Mouse (Mus musculus): ENCODE measurements around the gene Gle1. TPM values are rescaled to one million over a fixed set of nuclear protein-coding genes. Genes with fewer than 3 reads are reported as not detected.

Gene Gle1
- polyA plus RNA-seq, 1 experiment from 2014 or later, result 7.9 TPM

GRCm38 (mm10) chr2:29926542-29926941 lies 8.7 kb upstream of the Gle1 start:
- peaks cover 70% of the 10 kb centered on the region for H3K36me3 ChIP-seq (ENCODE audit: inconsistent target)
- WGBS (ENCODE audit: missing documents), result 89% methylated on average over 5 of the region's 5 CpGs
- no peak overlapping the region for H3K27ac ChIP-seq

GRCm38 (mm10) chr2:29930506-29930905 lies 4.7 kb upstream of the Gle1 start:
- Histone ChIP-seq H3K27ac (no peak overlapping the region), H3K79me2 (ENCODE audit: inconsistent target) (no peaks in the 10 kb centered on the region), H3K4me3 (ENCODE audit: inconsistent target) (no peak overlapping the region), H3K36me3 (ENCODE audit: inconsistent target) (peaks cover 34% of the 10 kb centered on the region)
- WGBS (ENCODE audit: missing documents), result 97% methylated on average over 10 of the region's 10 CpGs

More at GRCm38 (mm10) chr2:29926542-29926941, 8.7 kb upstream of the Gle1 start:
- no peak overlapping the region for H3K4me3 ChIP-seq (ENCODE audit: inconsistent target)
- no peaks in the 10 kb centered on the region for H3K79me2 ChIP-seq (ENCODE audit: inconsistent target)

- H3K36me3 ChIP-seq (ENCODE audit: inconsistent target), result peaks cover 28% of the 10 kb centered on the region
- 94% methylated on average over 6 of the region's 6 CpGs for WGBS (ENCODE audit: missing documents)
These were observed 4.0 kb upstream of the Gle1 start for GRCm38 (mm10) chr2:29931194-29931593.

GRCm38 (mm10) chr2:29940073-29940472 lies 4.8 kb downstream of the Gle1 start:
- Histone ChIP-seq H3K36me3 (ENCODE audit: inconsistent target) (peaks cover 39% of the 10 kb centered on the region), H3K4me3 (ENCODE audit: inconsistent target) (no peak overlapping the region), H3K79me2 (ENCODE audit: inconsistent target) (peaks cover 8% of the 10 kb centered on the region; the same call in 1 of the 2 replicates), H3K27ac (no peak overlapping the region)
- WGBS (ENCODE audit: missing documents), result 97% methylated on average over 9 of the region's 9 CpGs

More at GRCm38 (mm10) chr2:29931194-29931593, 4.0 kb upstream of the Gle1 start:
- no peak overlapping the region for H3K4me3 ChIP-seq (ENCODE audit: inconsistent target)
- H3K79me2 ChIP-seq (ENCODE audit: inconsistent target), result peaks cover 7% of the 10 kb centered on the region; the same call in 1 of the 2 replicates
- no peak overlapping the region for H3K27ac ChIP-seq

GRCm38 (mm10) chr2:29940826-29941225 lies 5.6 kb downstream of the Gle1 start:
- WGBS (ENCODE audit: missing documents), result 87% methylated on average over 7 of the region's 7 CpGs

GRCm38 (mm10) chr2:29944723-29945122 lies 9.5 kb downstream of the Gle1 start:
- WGBS (ENCODE audit: missing documents), result 100% methylated on average over 1 of the region's 1 CpGs
- Histone ChIP-seq H3K4me3 (ENCODE audit: inconsistent target) (no peak overlapping the region), H3K79me2 (ENCODE audit: inconsistent target) (no peaks in the 10 kb centered on the region), H3K27ac (no peak overlapping the region), H3K36me3 (ENCODE audit: inconsistent target) (peaks cover 50% of the 10 kb centered on the region)

More at GRCm38 (mm10) chr2:29940826-29941225, 5.6 kb downstream of the Gle1 start:
- peaks cover 40% of the 10 kb centered on the region for H3K36me3 ChIP-seq (ENCODE audit: inconsistent target)
- no peak overlapping the region for H3K4me3 ChIP-seq (ENCODE audit: inconsistent target)
- H3K79me2 ChIP-seq (ENCODE audit: inconsistent target), result peaks cover 5% of the 10 kb centered on the region; the same call in 1 of the 2 replicates
- H3K27ac ChIP-seq, result no peak overlapping the region

GRCm38 (mm10) chr2:29948896-29949295 lies 13.7 kb downstream of the Gle1 start:
- peaks cover 45% of the 10 kb centered on the region for H3K36me3 ChIP-seq (ENCODE audit: inconsistent target)
- no peak overlapping the region for H3K27ac ChIP-seq
- no peaks in the 10 kb centered on the region for H3K79me2 ChIP-seq (ENCODE audit: inconsistent target)
- no peak overlapping the region for H3K4me3 ChIP-seq (ENCODE audit: inconsistent target)
- WGBS (ENCODE audit: missing documents), result 74% methylated on average over 5 of the region's 5 CpGs

- H3K27ac ChIP-seq, result no peak overlapping the region
- H3K79me2 ChIP-seq (ENCODE audit: inconsistent target), result peaks cover 4% of the 10 kb centered on the region
- no peak overlapping the region for H3K4me3 ChIP-seq (ENCODE audit: inconsistent target)
- WGBS (ENCODE audit: missing documents), result no CpG with 5 or more reads among the region's 7 CpGs
- no peaks in the 10 kb centered on the region for H3K36me3 ChIP-seq (ENCODE audit: inconsistent target)
These were observed 26.0 kb downstream of the Gle1 start for GRCm38 (mm10) chr2:29961246-29961645.

GRCm38 (mm10) chr2:29964354-29965249 lies 29.4 kb downstream of the Gle1 start:
- H3K4me3 ChIP-seq (ENCODE audit: inconsistent target), result peak overlapping the region; percentile 26
- peak overlapping the region; percentile 72 for H3K27ac ChIP-seq
- 18% methylated on average over 10 of the region's 10 CpGs for WGBS (ENCODE audit: missing documents)
- H3K36me3 ChIP-seq (ENCODE audit: inconsistent target), result no peaks in the 10 kb centered on the region
- peaks cover 37% of the 10 kb centered on the region for H3K79me2 ChIP-seq (ENCODE audit: inconsistent target)

- Histone ChIP-seq H3K36me3 (ENCODE audit: inconsistent target) (no peaks in the 10 kb centered on the region), H3K79me2 (ENCODE audit: inconsistent target) (peaks cover 45% of the 10 kb centered on the region), H3K27ac (peak within 1 kb of the TSS; percentile 72), H3K4me3 (ENCODE audit: inconsistent target) (peak within 1 kb of the TSS; percentile 57)
- under 1% methylated on average over 81 of the region's 82 CpGs for WGBS (ENCODE audit: missing documents)
These were observed 30.1 kb downstream of the Gle1 start, which contains the start of gene Sptan1 for GRCm38 (mm10) chr2:29965250-29965843. TSS of gene Sptan1 (plus strand) at chr2:29965560.

GRCm38 (mm10) chr2:29965906-29966305 lies 30.7 kb downstream of the Gle1 start:
- under 1% methylated on average over 40 of the region's 41 CpGs for WGBS (ENCODE audit: missing documents)
- no peak overlapping the region for H3K27ac ChIP-seq
- H3K79me2 ChIP-seq (ENCODE audit: inconsistent target), result peaks cover 50% of the 10 kb centered on the region
- no peaks in the 10 kb centered on the region for H3K36me3 ChIP-seq (ENCODE audit: inconsistent target)
- peak overlapping the region; percentile 57 for H3K4me3 ChIP-seq (ENCODE audit: inconsistent target)

- Histone ChIP-seq H3K4me3 (ENCODE audit: inconsistent target) (peak overlapping the region; percentile 57; the same call in 1 of the 2 replicates), H3K79me2 (ENCODE audit: inconsistent target) (peaks cover 59% of the 10 kb centered on the region), H3K36me3 (ENCODE audit: inconsistent target) (no peaks in the 10 kb centered on the region), H3K27ac (no peak overlapping the region)
- 79% methylated on average over 2 of the region's 2 CpGs for WGBS (ENCODE audit: missing documents)
These were observed 31.6 kb downstream of the Gle1 start for GRCm38 (mm10) chr2:29966826-29967225.

GRCm38 (mm10) chr2:29967768-29968167 lies 32.5 kb downstream of the Gle1 start:
- H3K4me3 ChIP-seq (ENCODE audit: inconsistent target), result no peak overlapping the region
- H3K36me3 ChIP-seq (ENCODE audit: inconsistent target), result no peaks in the 10 kb centered on the region
- no peak overlapping the region for H3K27ac ChIP-seq
- peaks cover 69% of the 10 kb centered on the region for H3K79me2 ChIP-seq (ENCODE audit: inconsistent target)
- 98% methylated on average over 5 of the region's 5 CpGs for WGBS (ENCODE audit: missing documents)

GRCm38 (mm10) chr2:29968638-29969037 lies 33.4 kb downstream of the Gle1 start:
- peaks cover 77% of the 10 kb centered on the region for H3K79me2 ChIP-seq (ENCODE audit: inconsistent target)
- WGBS (ENCODE audit: missing documents), result 79% methylated on average over 5 of the region's 5 CpGs
- H3K36me3 ChIP-seq (ENCODE audit: inconsistent target), result no peaks in the 10 kb centered on the region
- H3K27ac ChIP-seq, result no peak overlapping the region
- H3K4me3 ChIP-seq (ENCODE audit: inconsistent target), result no peak overlapping the region
